Mouse (Mus musculus): ENCODE results near the gene Wfdc21.
A peak's percentile ranks its signal among the peaks of the same experiment; 100 is the strongest.

The Wfdc21 gene

DNA sequence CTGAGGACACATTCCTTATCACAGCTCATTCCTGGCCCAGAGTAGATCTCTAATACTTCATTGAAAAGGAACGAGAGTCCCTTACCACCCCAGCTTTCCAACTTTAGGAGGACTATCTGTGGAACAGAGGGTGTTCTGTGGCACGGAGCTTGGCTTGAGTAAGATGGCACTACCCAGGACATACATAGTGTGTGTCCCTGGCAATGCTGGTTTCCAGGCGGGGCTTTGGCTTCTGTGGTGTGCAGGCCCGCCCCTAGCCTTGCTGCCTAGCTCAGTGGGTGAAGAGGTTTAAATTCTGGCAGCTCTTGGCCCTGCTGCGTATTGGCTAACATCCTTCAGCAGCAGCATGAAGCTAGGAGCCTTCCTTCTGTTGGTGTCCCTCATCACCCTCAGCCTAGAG lies at the start of gene Wfdc21:
Gene Wfdc21, plus strand, starts transcription at position 260 of the 400 bp plus-strand sequence.
- DNase-seq (ENCODE audit: low read depth): no peak

DNA sequence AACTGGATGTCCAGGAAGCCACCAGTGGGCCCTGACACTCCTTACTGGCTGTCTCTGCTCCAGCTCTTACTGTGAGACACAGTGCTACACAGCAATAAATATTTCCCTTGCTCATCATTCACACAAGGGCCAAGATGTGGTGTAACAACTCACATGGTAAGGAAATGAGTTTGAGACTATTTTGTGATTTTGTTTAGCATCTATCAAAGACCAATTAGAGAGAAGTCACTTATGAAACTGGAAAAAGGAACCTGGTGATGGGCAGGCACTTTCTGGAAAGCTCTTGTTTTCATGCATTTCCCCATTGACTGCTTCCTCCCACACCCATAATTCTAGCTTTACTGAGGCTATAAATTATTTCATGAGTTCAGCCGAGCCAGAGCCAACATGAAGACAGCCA lies 43.0 kb upstream of the Wfdc21 start, which contains the start of gene Wfdc17:
Gene Wfdc17, plus strand, starts transcription at position 287 of the 400 bp plus-strand sequence.
- no peak for DNase-seq (ENCODE audit: low read depth)

DNA sequence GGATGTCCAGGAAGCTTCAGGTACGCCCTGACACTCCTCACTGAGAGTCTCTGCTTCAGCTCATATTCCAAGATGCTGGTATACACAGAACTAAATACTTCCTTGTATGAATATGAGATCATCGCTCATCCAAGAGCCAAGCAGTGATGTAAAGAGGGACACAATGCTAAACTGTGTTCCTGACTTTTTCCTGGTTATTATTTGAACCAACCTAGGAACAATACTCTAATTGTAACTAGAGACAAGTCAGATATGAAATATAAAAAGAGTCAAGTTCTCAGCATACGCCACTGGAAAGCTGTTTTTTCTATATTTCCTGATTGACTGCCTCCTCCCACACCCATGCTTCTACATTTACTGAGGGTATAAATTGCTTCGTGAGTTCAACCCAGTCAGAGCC lies 38.0 kb upstream of the Wfdc21 start, which contains the start of gene Wfdc18:
Gene Wfdc18, plus strand, starts transcription at position 301 of the 400 bp plus-strand sequence.
- no peak for DNase-seq (ENCODE audit: low read depth)

- no peak for DNase-seq (ENCODE audit: low read depth)
Measured at GRCm38 (mm10) chr11:83709683-83710082, 37.1 kb upstream of the Wfdc21 start.

DNA sequence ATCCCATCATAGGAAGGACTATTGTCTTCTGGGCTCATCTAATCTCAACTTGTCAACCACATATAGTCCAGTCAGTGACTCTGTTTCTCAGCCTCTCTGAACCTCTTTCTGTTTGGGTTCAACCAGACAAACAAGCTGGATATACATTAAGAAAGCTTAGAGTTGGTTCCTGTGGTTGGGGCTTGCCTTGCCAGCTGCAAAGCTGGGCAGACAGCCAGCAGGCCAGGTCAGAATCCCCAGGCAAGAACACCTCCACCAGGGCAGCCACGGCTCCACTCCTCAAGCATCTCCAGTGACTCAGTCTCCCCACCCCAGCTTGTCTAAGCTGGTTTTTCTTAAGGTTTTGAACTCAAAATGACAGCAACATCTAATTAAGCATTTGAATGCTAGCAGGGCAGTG lies 34.1 kb upstream of the Wfdc21 start:
- DNase-seq (ENCODE audit: low read depth): no peak

- no peak for DNase-seq (ENCODE audit: low read depth)
Measured at GRCm38 (mm10) chr11:83713925-83714324, 32.8 kb upstream of the Wfdc21 start.

GRCm38 (mm10) chr11:83717042-83717665 lies 29.6 kb upstream of the Wfdc21 start:
- peak; percentile 36 for DNase-seq (ENCODE audit: low read depth)

DNA sequence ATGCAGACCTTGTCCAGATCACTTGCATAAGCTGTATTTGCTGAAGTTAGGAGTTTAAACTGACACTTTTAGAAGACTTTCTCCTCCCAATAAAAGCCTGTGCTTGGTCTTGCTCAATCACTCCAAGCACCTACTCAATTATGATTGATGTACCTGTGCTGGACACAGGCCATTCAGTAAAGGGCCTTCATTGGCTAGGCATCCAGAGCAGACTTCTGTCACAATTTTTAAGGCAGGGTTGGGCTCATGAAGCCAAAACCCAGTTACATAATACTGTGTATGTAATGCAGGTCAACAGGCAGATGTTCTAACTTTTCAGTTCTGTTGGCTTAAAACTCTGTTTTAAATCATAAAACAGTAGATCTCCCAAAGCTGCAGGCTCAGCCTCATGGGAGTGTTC lies 26.0 kb upstream of the Wfdc21 start:
- DNase-seq (ENCODE audit: low read depth): no peak

DNA sequence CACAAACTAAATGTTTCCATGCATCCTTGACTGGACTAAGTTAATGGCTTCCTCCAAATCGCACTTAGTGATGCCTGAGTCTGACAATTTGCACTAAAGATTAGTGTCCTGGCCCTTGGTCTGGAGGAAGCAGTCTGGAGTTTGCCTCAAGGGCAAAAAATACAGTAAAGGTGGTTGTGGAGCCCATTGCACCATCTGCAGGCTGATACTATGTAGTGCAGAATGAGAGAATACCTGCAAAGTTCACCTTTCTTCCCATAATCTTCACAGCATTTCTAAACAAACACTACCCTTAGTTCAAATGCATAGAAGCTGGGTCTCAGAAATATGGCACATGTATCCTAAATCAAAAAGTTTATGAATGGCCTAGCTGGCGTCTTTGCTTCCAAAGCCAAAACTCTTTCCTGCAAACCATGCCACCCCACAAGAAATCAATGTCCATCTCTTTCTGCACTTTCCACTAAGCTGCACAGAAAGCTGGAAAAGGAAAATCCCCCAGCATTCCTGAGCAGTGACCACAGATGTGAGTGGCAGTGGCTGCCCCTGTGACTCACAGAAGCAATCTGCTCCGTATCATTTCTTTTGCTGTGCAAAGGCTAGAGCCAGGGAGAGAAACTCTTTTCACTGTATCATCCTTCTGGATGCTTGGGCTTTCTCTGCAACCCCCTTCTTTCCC lies 17.8 kb upstream of the Wfdc21 start:
- no peak for DNase-seq (ENCODE audit: low read depth)

DNA sequence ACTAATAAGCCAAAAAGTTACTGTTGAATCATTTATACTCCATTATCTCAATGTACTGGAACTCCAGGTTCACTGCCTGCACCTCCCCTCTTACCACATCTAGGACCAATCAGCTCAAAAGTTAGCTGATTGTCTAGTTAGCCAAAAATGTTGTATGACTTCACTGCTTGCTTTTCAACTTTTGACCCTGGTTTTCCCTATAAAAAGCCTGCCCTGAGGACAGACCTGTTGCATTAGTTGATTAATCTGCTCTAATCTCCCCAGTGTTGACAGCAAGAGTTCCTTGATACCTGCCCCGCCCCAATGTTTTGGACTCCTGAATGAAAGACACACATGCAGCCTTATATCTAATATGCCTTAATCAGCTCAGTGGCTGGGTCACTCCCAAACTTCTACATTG lies 15.6 kb upstream of the Wfdc21 start:
- no peak for DNase-seq (ENCODE audit: low read depth)

DNA sequence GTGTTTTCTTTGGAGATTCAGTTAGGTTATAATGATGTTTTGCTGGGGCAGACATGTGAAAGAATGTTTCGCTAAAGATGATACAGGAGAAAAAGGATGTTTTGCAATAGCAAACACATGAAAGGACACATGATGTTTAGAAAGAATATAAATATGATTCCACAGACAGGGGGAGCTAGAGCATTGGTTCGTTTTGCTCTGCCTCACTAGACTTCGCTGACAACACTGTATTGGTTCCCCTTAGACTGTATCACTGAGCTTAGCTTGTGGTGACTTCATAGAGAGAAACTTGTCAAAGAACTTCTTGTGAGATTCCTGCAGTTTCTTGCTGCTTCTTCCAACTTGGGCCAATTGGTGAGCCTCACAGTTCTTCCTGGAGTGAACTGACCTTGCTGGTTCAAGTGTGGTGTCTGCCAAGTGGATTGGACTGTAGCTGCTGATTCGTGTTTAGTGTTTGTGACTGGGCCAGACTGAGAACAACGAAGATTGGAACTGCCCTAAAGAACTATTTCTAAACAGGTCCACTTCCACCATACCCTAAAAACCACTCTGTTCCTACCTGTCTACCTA lies 13.6 kb upstream of the Wfdc21 start:
- no peak for DNase-seq (ENCODE audit: low read depth)

- DNase-seq (ENCODE audit: low read depth): no peak
Measured at GRCm38 (mm10) chr11:83734215-83734614, 12.5 kb upstream of the Wfdc21 start.

GRCm38 (mm10) chr11:83735881-83736280 lies 10.9 kb upstream of the Wfdc21 start:
- DNase-seq (ENCODE audit: low read depth): no peak

DNA sequence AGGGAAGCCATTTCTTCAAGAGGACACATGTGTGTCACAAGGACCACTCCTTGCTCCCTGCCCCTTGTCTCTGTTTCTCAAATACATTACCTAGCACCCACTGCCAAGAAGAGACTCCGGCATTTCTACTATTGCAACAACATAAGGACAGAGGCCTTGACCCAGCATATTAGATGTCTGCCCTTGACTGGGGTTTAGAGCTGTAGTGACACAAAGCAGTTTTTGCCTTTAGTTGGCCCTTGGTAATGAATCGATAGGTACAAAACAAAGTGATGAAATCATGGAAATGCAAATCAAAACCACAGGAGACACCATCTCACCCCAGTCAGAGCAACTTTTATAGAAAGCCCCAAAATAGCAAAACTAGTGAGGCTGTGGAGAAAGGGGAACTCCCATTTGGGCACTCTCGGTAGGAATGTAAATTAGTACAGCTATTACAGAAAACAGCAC lies 9.6 kb upstream of the Wfdc21 start:
- no peak for DNase-seq (ENCODE audit: low read depth)

DNA sequence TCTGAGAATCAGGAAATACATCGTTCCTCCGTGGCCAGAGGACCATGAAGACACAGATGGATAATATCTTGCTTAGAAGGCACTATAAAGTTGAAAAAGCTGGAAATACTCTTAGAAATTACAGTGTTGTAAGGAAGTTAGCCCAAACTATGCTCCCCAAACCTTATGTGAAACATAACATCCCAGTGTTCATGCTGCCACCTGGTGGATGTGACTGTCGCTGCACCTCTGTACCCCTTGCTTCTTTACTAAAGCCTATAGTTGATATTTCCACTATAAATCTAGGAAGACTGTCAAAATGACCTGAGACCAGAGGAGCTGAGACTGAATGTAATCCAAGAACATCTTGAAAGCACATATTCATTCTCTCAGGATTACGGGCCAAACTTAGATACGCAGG lies 7.5 kb upstream of the Wfdc21 start:
- DNase-seq (ENCODE audit: low read depth): no peak

DNA sequence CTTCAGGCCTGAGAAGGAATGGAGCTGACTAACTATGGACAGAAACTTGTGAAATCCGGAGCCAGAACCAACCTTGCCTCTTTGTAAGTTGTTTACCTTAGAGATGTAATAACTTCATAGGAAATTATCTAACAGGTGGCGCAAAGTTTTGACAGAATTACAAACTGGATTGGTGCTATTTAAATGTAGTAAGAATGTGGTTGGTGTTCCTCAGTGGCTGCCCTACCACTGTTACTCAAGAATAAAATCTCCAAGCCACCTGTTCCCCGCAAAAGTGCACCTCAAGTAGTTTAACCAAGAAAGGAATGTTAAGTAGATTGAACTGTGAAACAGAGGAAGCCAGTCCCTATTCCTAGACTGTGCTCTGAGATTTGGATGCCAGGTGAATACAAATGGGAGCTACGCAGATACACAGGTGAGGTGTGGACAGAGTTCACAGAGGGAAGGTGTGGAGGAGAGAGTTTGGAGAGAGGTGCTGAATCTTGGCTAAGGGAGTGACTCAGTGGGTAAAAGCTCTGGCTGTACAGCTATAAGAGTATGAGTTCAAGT lies 6.2 kb upstream of the Wfdc21 start:
- no peak for DNase-seq (ENCODE audit: low read depth)

DNA sequence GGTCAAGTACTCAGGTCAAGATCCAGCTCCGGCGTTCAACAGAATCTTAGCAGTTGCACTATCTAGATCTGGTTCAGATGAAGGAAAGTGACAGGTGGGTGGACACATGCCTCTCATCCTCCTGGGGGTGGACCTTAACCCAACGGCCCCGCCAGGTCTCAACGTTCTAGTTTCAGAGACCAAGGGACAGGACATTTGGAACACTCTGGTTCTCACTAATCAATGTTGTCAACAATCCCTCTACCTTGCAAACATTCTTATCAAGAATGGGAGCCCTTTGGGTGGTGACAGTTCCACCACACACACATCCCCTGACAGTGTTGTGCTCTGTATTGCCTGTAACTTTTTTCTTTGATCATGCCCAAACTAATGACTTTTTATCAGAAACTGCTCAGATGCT lies 4.9 kb upstream of the Wfdc21 start:
- DNase-seq (ENCODE audit: low read depth): no peak

DNA sequence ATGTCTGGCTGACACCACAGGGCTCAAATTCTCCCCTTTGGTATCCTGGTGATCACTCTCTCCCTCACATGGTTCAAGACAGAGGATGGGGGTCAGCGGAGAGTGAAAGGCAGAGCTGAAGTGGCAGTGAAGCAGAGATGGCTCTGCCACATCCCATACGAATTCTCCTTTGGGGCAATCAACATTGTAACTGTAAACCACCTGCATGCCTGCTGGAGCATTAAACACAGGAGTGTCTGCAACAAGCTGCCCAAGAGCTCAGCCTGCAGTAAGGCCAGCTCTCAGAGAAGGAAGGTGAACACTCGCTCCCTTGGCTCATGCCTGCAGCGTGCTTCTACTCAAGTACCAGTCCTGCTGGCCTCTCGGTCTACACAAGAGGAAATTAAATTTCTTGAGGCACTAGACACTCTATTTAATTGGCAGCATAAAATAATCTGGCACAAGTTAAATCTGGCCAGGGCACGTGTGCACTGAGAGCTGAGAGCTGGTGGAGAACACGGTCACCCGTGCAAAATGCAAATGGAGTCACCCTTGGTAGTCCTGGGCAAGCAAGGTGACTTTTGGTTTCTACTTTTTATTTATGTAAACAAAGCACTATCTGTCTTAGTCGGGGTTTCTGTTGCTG lies 3.9 kb upstream of the Wfdc21 start:
- DNase-seq (ENCODE audit: low read depth): no peak

GRCm38 (mm10) chr11:83743525-83743924 lies 3.2 kb upstream of the Wfdc21 start:
- DNase-seq (ENCODE audit: low read depth): no peak

GRCm38 (mm10) chr11:83746152-83746551 lies 588 bp upstream of the Wfdc21 start:
- no peak for DNase-seq (ENCODE audit: low read depth)

DNA sequence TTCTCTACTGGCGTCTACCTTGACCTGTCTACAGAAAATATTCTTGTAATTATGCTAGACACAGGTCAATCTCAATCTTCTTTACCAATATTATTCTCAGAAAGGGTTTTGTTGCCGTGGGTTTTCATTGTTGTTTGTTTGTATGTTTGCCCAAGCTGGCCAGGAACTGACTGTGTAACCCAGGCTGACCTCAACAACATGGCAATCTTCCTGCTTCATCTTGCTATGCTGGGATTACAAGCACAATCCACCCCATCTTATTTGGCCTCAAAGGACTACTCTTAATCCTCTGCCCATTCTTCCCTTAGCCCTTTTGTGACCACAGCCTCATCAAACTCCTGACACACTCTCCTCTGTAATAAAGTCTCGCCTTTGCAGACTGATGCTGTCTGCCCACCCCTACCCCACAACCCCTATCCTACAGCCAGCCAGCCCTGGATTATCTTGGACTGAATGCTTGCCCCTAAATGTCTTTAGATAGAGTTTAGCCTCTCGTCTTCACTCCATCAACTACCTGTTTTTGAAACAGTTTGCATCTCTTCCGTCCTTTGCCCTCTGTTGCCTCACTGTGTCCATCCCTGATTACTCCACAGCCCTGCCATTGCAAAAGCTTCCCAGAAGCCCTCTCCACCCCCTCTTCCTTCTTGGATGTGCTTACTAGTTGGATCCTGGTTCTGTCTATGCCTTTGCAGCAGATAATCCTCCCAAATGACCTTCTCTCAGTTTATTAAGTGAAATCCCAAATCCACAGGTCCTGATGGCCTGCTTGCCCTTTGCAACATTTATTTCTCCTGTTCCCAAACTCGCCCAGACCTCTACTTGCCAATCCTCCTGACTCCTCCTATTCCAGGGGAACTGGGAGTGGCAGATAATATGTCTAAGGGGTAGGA lies 881 bp downstream of the Wfdc21 start:
- DNase-seq (ENCODE audit: low read depth): no peak

All from fibroblast of lung, adult 2 months (primary cell).